Comparison of ENCODE assay signal across 8 mouse cellular contexts in the genomic region with DNA sequence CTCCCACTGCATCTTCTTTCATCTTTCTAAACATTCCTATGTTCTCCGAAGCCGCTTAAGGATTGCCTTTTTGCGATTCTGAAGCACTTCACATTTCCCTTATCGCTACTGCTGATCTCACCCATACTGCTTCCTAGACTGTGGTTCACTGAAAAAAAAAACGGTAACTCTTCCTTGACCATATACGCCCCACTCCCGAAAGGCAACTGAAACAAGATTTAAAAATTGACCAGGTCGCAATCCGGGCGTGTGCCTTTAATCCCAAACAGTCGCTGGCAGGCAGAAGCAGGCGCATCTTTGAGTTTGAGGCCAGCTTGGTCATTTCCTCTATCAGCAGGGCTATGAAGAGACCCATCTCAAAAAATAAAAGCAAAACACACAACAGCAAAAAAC. TPM values are rescaled to one million over a fixed set of nuclear protein-coding genes. Genes with fewer than 3 reads are reported as not detected.
DNase-seq lines count a peak whose midpoint lies in the region; ATAC-seq and TF ChIP-seq lines count a peak whose summit lies in the region.

No protein-coding gene starts in this region.

- 2% methylated on average over 12 of the region's 12 CpGs for WGBS in heart, adult 2 months
- 4% methylated on average over 12 of the region's 12 CpGs for WGBS in heart, embryonic 14.5 days
- 6% methylated on average over 12 of the region's 12 CpGs for WGBS in limb, embryonic 14.5 days
- under 1% methylated on average over 12 of the region's 12 CpGs for WGBS in thymus, adult 2 months

- H3K79me2 ChIP-seq in heart, adult 2 months (replicated peaks; ENCODE audit: control insufficient read depth, insufficient read depth, low read length): no peaks in the 10 kb centered on the region
- H3K79me2 ChIP-seq in myocyte (ENCODE audit: control insufficient read depth, insufficient read depth): peaks cover 46% of the 10 kb centered on the region

- H3K27me3 ChIP-seq in heart, adult 2 months (ENCODE audit: control insufficient read depth, insufficient read depth, low read length): no peaks in the 10 kb centered on the region
- H3K27me3 ChIP-seq in heart, embryonic 14.5 days (ENCODE audit: control insufficient read depth, insufficient read depth, low read length): no peaks in the 10 kb centered on the region
- H3K27me3 ChIP-seq in limb, embryonic 14.5 days (ENCODE audit: control insufficient read depth, insufficient read depth, low read length): no peaks in the 10 kb centered on the region
- H3K27me3 ChIP-seq in myocyte (ENCODE audit: control insufficient read depth, insufficient read depth, insufficient read length): no peaks in the 10 kb centered on the region
- H3K27me3 ChIP-seq in thymus, adult 2 months (ENCODE audit: control insufficient read depth, insufficient read depth, low read length): no peaks in the 10 kb centered on the region

- intact Hi-C loops in heart, adult 2 months (cut with DNase I): no loop called here

- no peak for TF ChIP-seq EP300 in heart, adult 2 months (IDR thresholded peaks at IDR 0.05; ENCODE audit: insufficient read depth, low read depth, low read length)

- no peak for ATAC-seq in heart, embryonic 14.5 days (ENCODE audit: insufficient number of reproducible peaks, insufficient read depth, low FRiP score, low read depth)
- ATAC-seq in limb, embryonic 14.5 days (ENCODE audit: low FRiP score, low read depth): peak; percentile 15

- peak overlapping the region; percentile 96 for H3K27ac ChIP-seq in heart, adult 2 months
- H3K27ac ChIP-seq in heart, embryonic 14.5 days (replicated peaks in 1 of 2; ENCODE audit: control insufficient read depth in 1 of 2, insufficient read depth in 1 of 2, low read depth in 2 of 2, low read length in 2 of 2): peak overlapping the region; percentile 85 to 95
- peak overlapping the region; percentile 87 for H3K27ac ChIP-seq in limb, embryonic 14.5 days (replicated peaks; ENCODE audit: low read depth, low read length)
- H3K27ac ChIP-seq in thymus, adult 2 months (ENCODE audit: control insufficient read depth, insufficient read depth, low read length): peak overlapping the region; percentile 79

- peak overlapping the region; percentile 80 for H3K4me2 ChIP-seq in heart, embryonic 14.5 days (ENCODE audit: low read length)
- peak overlapping the region; percentile 74 for H3K4me2 ChIP-seq in limb, embryonic 14.5 days (replicated peaks; ENCODE audit: low read depth, low read length, severe bottlenecking)
- H3K4me2 ChIP-seq in myocyte (ENCODE audit: low read depth): peak overlapping the region; percentile 70

- H3K4me3 ChIP-seq in heart, adult 2 months: peak overlapping the region; percentile 89
- peak overlapping the region; percentile 91 to 97 for H3K4me3 ChIP-seq in heart, embryonic 14.5 days (ENCODE audit: control insufficient read depth in 1 of 2, insufficient read depth in 1 of 2, low read depth in 1 of 2, low read length in 2 of 2)
- H3K4me3 ChIP-seq in limb, embryonic 14.5 days (replicated peaks; ENCODE audit: low read length): peak overlapping the region; percentile 73
- peak overlapping the region; percentile 99 for H3K4me3 ChIP-seq in myocyte
- H3K4me3 ChIP-seq in thymus, adult 2 months (ENCODE audit: control insufficient read depth, insufficient read depth, low read length): peak overlapping the region; percentile 79

- no peak for TF ChIP-seq POLR2A in heart, adult 2 months (IDR thresholded peaks at IDR 0.05; ENCODE audit: insufficient read depth, low read depth, low read length)
- no peak for TF ChIP-seq POLR2A in limb, embryonic 14.5 days (IDR thresholded peaks at IDR 0.05; ENCODE audit: borderline replicate concordance, extremely low read depth, insufficient read depth, insufficient read length)
- no peak for TF ChIP-seq POLR2A in myocyte (IDR thresholded peaks at IDR 0.05; ENCODE audit: insufficient read length, low read depth)
- TF ChIP-seq POLR2A in thymus, adult 2 months (IDR thresholded peaks at IDR 0.05; ENCODE audit: control insufficient read depth, extremely low read depth, insufficient read depth, low read length, poor library complexity): no peak

- no peak for TF ChIP-seq CTCF in heart, adult 2 months (IDR thresholded peaks at IDR 0.05)
- TF ChIP-seq CTCF in thymus, adult 2 months (IDR thresholded peaks at IDR 0.05; ENCODE audit: borderline replicate concordance, control insufficient read depth, extremely low read depth, insufficient read depth, low read length, poor library complexity): no peak

- peak overlapping the region; percentile 75 for H3ac ChIP-seq in myocyte (ENCODE audit: control insufficient read depth, insufficient read length)

- peak overlapping the region; percentile 77 for H3K9ac ChIP-seq in heart, adult 2 months (ENCODE audit: low read depth, low read length)
- H3K9ac ChIP-seq in heart, embryonic 14.5 days (ENCODE audit: low read length): peak overlapping the region; percentile 100
- peak overlapping the region; percentile 96 for H3K9ac ChIP-seq in limb, embryonic 14.5 days (ENCODE audit: low read depth, low read length, severe bottlenecking)

- H3K9me3 ChIP-seq in heart, embryonic 14.5 days (ENCODE audit: control insufficient read depth, low read length): no peaks in the 10 kb centered on the region
- H3K9me3 ChIP-seq in limb, embryonic 14.5 days (ENCODE audit: control insufficient read depth, low read length): no peaks in the 10 kb centered on the region

- DNase-seq in heart, adult 2 months: peak in 1 of 2 experiments; percentile 54
- DNase-seq in heart, adult 11 months: no peak
- DNase-seq in CD8-positive naive resting alpha-beta T cell, adult 2 months (ENCODE audit: low read depth in 2 of 2, low spot score in 2 of 2): peak; percentile 21 to 49
- peak; percentile 55 for DNase-seq in c-Kit-positive CD71-positive TER-119-negative erythroid progenitor cells, embryonic 14.5 days (ENCODE audit: low read depth)
- DNase-seq in limb, embryonic 14.5 days (ENCODE audit: low spot score): no peak
- DNase-seq in thymus, adult 2 months: peak; percentile 37

- peaks cover 25% of the 10 kb centered on the region for H3K36me3 ChIP-seq in heart, adult 2 months (ENCODE audit: control insufficient read depth, insufficient read depth, low read length)
- peaks cover 22% of the 10 kb centered on the region for H3K36me3 ChIP-seq in heart, embryonic 14.5 days (ENCODE audit: control insufficient read depth, insufficient read depth, low read length)
- peaks cover 16% of the 10 kb centered on the region for H3K36me3 ChIP-seq in limb, embryonic 14.5 days (ENCODE audit: control insufficient read depth, insufficient read depth, low read length)
- H3K36me3 ChIP-seq in myocyte (ENCODE audit: control insufficient read depth, insufficient read depth): peaks cover 25% of the 10 kb centered on the region
- H3K36me3 ChIP-seq in thymus, adult 2 months (ENCODE audit: control insufficient read depth, insufficient read depth, low read length): peaks cover 16% of the 10 kb centered on the region

- H3K4me1 ChIP-seq in heart, adult 2 months (ENCODE audit: control insufficient read depth, insufficient read depth, low read length): peaks cover 4% of the 10 kb centered on the region
- peaks cover 0 to 30% of the 10 kb centered on the region in 2 experiments; a peak in 3 of 4 replicates for H3K4me1 ChIP-seq in heart, embryonic 14.5 days (ENCODE audit: control insufficient read depth in 2 of 2, insufficient read depth in 2 of 2, low read length in 2 of 2)
- peaks cover 18% of the 10 kb centered on the region for H3K4me1 ChIP-seq in limb, embryonic 14.5 days (ENCODE audit: control insufficient read depth, insufficient read depth, low read length)
- peaks cover 9% of the 10 kb centered on the region for H3K4me1 ChIP-seq in thymus, adult 2 months (replicated peaks; ENCODE audit: control insufficient read depth, insufficient read depth, low read length)

TF ChIP-seq in myocyte, 11 proteins besides CTCF, POLR2A, EP300 and RAD21 (continues in another document):
- no peak for TF ChIP-seq TCF3 (IDR thresholded peaks at IDR 0.05; ENCODE audit: insufficient read length, low read depth)
- TF ChIP-seq TCF12 (IDR thresholded peaks at IDR 0.05; ENCODE audit: insufficient read depth, poor library complexity, severe bottlenecking): no peak
- no peak for TF ChIP-seq MAX (IDR thresholded peaks at IDR 0.05; ENCODE audit: low read depth)
- TF ChIP-seq MYOD1 (IDR thresholded peaks at IDR 0.05; ENCODE audit: control insufficient read depth in 1 of 3, insufficient read length in 2 of 3, low read depth in 2 of 3): no peak
- no peak for TF ChIP-seq SRF (IDR thresholded peaks at IDR 0.05; ENCODE audit: control insufficient read depth, insufficient read length, low read depth)
- no peak for TF ChIP-seq CEBPB (IDR thresholded peaks at IDR 0.05; ENCODE audit: insufficient read depth, poor library complexity, severe bottlenecking)
- no peak for TF ChIP-seq USF1 (IDR thresholded peaks at IDR 0.05; ENCODE audit: low read depth)
- no peak for TF ChIP-seq POLR2AphosphoS2 (IDR thresholded peaks at IDR 0.05; ENCODE audit: insufficient read length, low read depth)
- TF ChIP-seq REST (IDR thresholded peaks at IDR 0.05; ENCODE audit: insufficient read depth, insufficient read length): no peak
- TF ChIP-seq E2F4 (IDR thresholded peaks at IDR 0.05; ENCODE audit: insufficient read depth): no peak

RNA-seq across cellular contexts. Expression of a gene that starts 0.5 kb away (rescaled TPM):
- total RNA-seq in heart, adult 2 months (2021): 10 to 100 TPM; 58.3 to 59.9 TPM
- polyA plus RNA-seq in heart, adult 2 months (2012; rRNA removed): 63.0 and 99.1 TPM in 2 replicates
- polyA plus RNA-seq in heart, embryonic 14.5 days (2014; fragmentation: Nextera tagmentation; extraction: Ambion mirVana): 163 and 165 TPM in 2 replicates
- 269 and 274 TPM in 2 replicates for polyA plus RNA-seq in limb, embryonic 14.5 days (2012; rRNA removed)
- 237 and 252 TPM in 2 replicates for polyA plus RNA-seq in limb, embryonic 14.5 days (2014; fragmentation: Nextera tagmentation; extraction: Ambion mirVana)
- polyA plus RNA-seq in myocyte (2012; fragmentation: generic; extraction: Trizol): 65.6 TPM
- 243 and 267 TPM in 2 replicates for polyA plus RNA-seq in thymus, adult 2 months (2012; rRNA removed)

RNA-seq across cellular contexts. Expression of a gene that starts 4.8 kb away (rescaled TPM):
- total RNA-seq in heart, adult 2 months (2021): 10 to 100 TPM; 19.2 to 22.8 TPM
- 4.6 and 10.2 TPM in 2 replicates for polyA plus RNA-seq in heart, adult 2 months (2012; rRNA removed)
- polyA plus RNA-seq in heart, embryonic 14.5 days (2014; fragmentation: Nextera tagmentation; extraction: Ambion mirVana): 17.1 and 19.8 TPM in 2 replicates
- 10.0 and 12.7 TPM in 2 replicates for polyA plus RNA-seq in limb, embryonic 14.5 days (2012; rRNA removed)
- polyA plus RNA-seq in limb, embryonic 14.5 days (2014; fragmentation: Nextera tagmentation; extraction: Ambion mirVana): 21.7 and 22.5 TPM in 2 replicates
- 7.0 TPM for polyA plus RNA-seq in myocyte (2012; fragmentation: generic; extraction: Trizol)
- polyA plus RNA-seq in thymus, adult 2 months (2012; rRNA removed): 5.4 and 8.6 TPM in 2 replicates

RNA-seq across cellular contexts. Expression of a gene that starts 45.8 kb away (rescaled TPM):
- total RNA-seq in heart, adult 2 months (2021): 100 to 1,000 TPM in 1 of 2 experiments, 10 to 100 TPM in 1; 98.4 to 107 TPM
- 51.3 and 83.3 TPM in 2 replicates for polyA plus RNA-seq in heart, adult 2 months (2012; rRNA removed)
- 174 and 182 TPM in 2 replicates for polyA plus RNA-seq in heart, embryonic 14.5 days (2014; fragmentation: Nextera tagmentation; extraction: Ambion mirVana)
- polyA plus RNA-seq in limb, embryonic 14.5 days (2012; rRNA removed): 86.9 and 87.4 TPM in 2 replicates
- polyA plus RNA-seq in limb, embryonic 14.5 days (2014; fragmentation: Nextera tagmentation; extraction: Ambion mirVana): 261 and 264 TPM in 2 replicates
- polyA plus RNA-seq in myocyte (2012; fragmentation: generic; extraction: Trizol): 74.9 TPM
- polyA plus RNA-seq in thymus, adult 2 months (2012; rRNA removed): 71.7 and 78.4 TPM in 2 replicates

Comparison
In these comparisons a context has a peak if more than half of its experiments do, and no peak if none do; other contexts are left out.
1. DNase-seq: peak in CD8-positive naive resting alpha-beta T cell, adult 2 months (2 of 2), c-Kit-positive CD71-positive TER-119-negative erythroid progenitor cells, embryonic 14.5 days (single experiment) and thymus, adult 2 months (single experiment); none in heart, adult 11 months (single experiment) and limb, embryonic 14.5 days (single experiment).
2. Peak in every context shown above with its lines, with median percentiles within 50 percentile points of each other: H3K27ac ChIP-seq, H3K4me3 ChIP-seq, H3K9ac ChIP-seq and H3K4me2 ChIP-seq.